Mouse (Mus musculus) erythroid progenitor cell, adult 5-6 weeks (primary cell): Measurements from ENCODE around the gene Klhl3. TPM values are rescaled to one million over a fixed set of nuclear protein-coding genes. Genes with fewer than 3 reads are reported as not detected.
A peak's percentile ranks its signal among the peaks of the same experiment; 100 is the strongest.

Source experiments
- ATAC-seq: replicated peaks from 2 replicates; pipeline ENCODE4 v1.8.0; 2016; ENCODE audit warnings: moderate number of reproducible peaks, mild to moderate bottlenecking, moderate TSS enrichment, inconsistent platforms; ENCODE audit not compliant: poor library complexity, low FRiP score, severe bottlenecking
- total RNA-seq, 2 experiments: library from RNA; stranded (forward) in 1 of 2; stranded (reverse) in 1 of 2; fragments of 150-400 nt in 1 of 2; fragments of 186-747, 209-891 nt in 1 of 2; gene quantifications; 2 replicates each; pipeline versions ENCODE4 v1.2.3 to v1.2.4; 2015 to 2017; ENCODE audit warnings: low replicate concordance in 2 of 2

Klhl3 gene
- total RNA-seq, 2 experiments from 2014 or later: 0.84 TPM; not detected in 1

DNA sequence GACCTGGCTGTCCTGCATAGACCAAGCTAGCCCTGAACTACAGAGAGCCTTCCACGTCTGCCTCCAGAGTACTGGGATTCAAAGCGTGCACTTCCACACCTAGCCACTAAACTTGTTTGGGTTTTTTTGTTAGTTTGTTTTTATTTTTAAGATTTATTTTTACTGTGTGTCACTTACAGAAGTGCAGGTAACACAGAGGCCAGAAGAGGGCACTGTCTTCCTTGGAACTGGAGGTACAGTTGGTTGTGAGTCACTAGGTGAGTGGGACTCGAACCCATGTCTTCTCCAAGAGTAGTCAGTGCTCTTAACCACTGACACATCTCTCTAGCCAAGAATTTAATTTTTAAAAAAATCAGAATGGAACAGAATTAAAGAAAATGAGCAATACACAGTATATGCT, 78.4 kb downstream of the Klhl3 start:
- ATAC-seq: no peak

DNA sequence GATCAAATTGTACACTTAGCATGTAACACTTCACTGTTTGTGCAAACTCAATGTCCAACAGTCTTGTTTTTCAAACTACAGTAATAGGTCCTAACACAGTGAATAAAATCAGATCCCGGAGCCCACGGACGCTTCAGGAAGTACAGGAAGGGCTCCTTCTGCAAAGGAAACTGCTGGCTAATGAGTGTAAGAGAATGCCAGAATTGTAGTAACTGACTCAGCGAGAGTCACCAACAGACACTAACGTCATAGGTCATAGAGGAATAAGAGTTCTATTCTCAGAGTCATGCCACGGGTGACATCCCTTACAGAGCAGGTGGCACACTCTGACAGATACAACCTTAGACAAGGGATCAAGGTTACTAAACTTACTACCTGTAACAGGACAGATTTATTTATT, 78.9 kb downstream of the Klhl3 start:
- no peak for ATAC-seq

DNA sequence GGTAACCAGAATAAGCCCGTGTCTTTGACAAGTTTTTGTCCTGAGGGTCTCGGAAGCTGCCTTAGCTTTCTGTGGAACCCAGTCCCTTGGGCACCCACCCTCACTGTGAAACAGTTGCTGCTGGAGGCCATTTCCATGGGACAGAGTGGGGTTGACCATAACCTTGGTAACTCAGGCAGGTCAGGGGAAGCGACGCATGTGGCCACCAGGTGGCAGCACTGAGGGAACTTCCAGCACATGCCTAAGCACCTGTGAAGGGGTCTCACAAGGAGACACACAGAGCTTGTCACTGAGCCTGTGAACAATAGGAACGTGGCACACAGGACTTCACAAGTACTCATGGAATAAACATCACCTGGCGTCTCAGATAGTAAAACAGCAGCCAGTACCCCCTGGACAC, 81.6 kb downstream of the Klhl3 start:
- 0 out of 2 replicates have a peak, but pooled peaks have one; percentile 34 for ATAC-seq

DNA sequence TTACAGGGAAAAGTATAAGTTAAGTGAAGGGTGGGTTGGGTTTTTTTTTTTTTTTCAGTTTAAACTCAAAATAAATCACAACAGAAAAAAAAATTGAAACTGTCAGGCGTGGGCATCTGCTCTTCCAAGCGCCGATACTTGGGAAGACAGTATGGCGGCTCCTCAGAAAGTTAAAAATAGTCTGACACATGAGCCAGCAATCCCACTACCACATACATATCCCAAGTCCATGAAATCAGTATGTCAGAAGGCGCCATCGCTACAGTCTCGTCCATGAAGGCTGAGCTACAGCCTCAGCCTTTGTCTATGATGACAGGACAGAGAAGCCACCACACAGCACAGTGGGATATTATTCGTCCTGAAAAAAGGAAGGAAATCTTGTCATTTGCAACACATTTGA, 86.3 kb downstream of the Klhl3 start:
- ATAC-seq: no peak

DNA sequence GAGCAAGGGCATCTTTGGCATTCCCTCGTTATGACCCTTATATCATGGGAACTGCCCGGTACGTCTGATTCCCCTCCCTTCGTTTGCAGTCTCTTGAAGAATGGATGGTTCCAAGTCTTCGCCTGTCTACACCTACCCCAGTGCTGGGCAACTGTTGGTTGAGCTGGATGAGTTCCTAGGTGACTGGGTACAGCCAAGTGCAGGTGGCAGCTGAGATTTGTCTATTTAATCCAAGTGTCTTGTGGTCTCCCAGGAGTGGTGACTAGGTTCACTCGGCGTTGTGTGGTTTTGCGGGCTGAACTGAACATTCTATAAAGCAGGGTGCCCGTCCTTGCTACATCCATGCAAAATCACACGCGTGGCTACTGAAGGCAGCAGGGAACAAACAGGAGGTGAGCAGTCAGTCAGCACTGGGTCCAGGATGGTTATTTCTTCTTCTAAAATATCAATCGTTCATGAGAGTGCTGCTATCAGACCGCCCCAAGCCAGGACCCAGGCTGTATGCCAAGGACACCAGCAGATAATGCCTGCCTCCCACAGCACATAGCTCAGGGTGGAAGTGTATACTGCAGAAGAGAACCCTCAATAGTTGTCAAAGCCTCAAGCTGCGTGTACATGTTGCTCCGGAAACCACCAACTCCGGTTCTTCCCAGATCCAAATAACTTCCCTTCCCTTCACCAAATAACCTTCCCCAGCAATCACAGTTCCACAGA, 87.5 kb downstream of the Klhl3 start:
- no peak for ATAC-seq

DNA sequence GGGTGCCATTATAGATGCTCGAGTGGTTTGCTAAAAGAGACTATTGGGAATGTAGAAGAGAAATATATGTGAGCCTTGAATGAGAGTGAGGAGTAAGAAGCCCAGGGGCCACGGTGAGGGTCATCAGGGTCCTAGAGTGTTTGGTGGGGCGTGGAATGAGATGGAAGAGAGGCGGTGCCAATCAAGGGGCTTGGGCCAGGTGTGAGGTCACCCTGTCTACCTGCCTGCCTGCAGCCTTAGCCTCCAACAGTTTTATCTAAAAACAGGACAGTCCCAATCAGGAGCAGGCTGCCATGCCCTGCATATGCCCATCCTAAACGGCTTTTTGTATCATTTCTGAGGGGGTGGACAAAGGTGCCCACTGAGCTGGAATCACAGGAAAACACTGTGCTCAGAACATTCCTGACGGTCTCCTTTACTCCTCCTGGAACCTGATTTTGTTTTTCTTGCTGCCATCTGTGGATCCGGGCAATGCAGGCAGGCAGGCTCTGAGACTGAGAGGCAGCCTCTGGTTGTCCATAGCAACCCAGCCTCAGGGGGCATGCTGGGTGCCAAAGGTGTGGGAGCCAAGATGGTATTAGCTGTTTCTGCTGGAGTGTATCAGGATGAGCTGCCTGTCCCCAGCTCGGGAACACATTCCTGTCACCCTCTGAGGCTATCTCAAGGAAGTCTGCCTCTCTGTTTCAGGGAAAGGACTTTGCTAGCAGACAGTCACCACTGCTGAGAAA, 89.5 kb downstream of the Klhl3 start:
- no peak for ATAC-seq

DNA sequence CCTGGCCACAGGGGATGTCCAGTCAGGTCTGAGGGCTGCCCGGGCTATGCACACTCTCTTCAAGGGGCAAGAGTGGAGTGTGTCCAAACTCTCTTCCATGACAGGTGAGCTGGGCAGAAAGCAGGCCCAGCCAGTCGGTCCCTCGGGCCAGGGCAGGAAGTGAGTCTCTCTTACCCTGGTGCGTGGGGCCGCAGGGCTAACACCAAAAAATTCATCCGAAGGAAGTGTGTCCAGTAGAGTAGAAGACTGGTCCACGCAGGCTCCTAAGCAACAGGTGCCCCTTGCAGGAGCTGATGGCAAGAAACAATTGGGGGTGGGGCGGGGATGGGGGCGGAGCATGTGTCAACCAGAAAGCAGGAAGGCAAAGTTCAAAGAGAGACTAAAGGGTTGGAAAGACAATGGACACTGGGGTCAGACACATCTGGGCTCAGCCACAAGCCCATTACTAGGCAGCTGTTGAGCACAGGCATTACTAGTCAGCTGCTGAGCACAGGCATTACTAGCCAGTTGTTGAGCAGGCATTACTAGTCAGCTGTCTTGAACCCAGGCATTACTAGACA, 90.3 kb downstream of the Klhl3 start:
- ATAC-seq: no peak

DNA sequence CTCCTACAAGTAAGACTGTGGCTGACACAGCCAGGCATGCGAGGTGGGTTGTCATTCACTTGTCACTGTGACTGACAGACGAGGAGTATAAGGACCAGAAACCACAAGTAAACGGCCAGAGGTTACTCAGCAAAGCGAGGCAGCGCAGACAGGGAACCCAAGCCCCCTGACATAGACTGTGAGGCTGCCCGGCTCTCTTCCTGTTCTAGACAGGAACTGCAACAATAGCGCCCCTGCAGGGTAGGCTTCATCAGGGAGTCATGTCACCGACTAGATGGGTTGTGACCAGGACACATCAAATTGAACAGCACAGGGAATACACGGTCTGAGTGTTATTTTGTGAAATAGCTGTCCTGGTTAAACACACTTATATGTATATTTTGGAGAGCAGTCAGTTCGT, 93.0 kb downstream of the Klhl3 start:
- ATAC-seq: no peak

DNA sequence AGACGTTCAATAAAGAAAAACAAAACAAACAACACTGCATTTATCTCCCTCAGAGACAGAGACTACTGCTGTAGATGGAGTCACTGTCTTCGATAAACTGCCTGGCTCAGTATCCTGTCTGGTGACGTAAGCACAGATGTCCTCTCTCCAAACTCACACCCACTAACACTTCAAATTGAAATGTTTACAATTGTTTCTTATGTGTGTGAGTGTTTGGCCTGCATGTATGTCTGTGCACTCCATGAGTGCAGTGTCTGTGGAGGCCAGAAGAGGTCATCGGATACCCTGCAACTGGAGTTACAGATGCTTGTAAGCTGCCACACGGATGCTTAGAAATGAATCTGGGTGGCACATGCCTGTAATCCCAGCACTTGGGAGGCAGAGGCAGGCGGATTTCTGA, 96.1 kb downstream of the Klhl3 start:
- ATAC-seq: no peak

DNA sequence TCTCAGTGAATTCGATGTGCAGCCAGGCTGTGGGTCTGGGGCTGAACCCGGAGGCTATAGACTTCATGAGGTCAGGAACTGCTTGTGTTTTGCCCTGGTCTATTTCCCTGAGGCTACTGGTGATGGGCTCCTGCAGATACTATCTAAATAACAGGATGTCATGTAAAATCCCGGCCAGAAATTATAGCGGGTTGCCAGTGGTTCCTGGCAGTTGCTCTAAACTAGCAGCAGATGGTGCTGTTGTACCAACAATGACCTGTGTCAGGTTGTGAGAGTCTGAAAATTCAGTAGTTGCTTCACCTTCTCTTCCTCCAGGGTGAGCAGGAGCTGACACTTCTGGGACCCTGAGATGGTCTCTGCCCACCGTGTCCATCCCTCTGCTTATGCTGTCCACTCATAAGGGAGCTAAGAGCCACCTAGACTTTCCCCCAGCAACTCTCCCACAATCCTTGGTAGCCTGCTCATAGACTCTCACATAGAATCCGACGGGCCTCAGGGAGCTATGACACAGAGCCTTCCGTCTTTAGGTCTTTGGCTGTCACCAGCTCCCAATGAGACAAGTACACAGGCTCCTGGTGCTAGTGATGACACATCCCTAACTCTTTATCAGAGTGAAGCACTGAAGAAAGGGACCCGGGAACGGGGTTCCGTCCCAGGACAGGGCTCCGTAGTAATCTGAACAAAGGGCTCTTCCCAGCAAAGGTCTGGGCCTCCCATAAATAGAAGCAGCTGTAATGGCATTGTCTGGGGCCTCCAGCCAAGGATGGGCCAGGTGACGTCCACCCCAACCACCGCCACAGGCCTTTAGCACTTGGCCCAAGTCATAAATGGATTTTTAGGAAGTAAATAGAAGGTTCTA, 101.1 kb downstream of the Klhl3 start:
- ATAC-seq: no peak

DNA sequence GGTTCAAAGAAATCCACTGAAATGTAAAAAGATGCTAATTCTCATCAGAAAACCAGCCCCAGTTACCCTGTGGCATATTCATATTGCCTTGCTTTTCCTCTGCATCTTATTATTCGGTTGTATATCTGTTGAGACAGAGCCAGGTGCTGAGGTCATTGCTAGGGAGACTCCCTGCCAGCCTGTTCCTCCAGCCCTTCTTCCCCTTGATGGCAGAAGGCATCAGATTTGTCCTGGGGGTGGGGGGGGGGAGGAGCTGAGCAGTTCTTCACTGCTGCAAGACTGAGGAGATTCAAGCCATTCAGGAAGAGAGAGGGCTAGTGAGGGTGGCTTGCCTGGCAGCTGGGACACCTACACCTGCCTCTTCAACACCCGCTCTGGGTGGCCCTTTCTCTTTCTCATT, 101.9 kb downstream of the Klhl3 start:
- ATAC-seq: no peak

DNA sequence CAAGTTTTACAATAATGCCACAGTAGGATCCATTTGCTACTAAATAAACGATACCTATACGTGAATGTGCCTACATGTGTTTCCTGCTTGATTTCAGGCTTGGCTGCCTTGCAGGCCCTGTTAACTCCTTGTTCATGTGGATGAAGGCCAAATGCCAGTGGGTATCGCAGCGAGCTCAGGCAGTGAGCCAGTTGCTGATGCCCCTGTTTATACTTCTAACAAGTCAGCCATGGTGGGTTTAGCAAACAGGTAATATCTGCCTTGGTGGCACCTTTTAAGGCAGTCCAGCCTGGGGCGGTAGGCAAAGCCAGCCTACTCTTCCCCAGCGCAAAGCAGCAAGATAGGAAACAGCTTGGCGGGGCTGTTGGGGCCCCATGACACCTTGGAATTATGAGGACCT, 103.0 kb downstream of the Klhl3 start:
- ATAC-seq: no peak

DNA sequence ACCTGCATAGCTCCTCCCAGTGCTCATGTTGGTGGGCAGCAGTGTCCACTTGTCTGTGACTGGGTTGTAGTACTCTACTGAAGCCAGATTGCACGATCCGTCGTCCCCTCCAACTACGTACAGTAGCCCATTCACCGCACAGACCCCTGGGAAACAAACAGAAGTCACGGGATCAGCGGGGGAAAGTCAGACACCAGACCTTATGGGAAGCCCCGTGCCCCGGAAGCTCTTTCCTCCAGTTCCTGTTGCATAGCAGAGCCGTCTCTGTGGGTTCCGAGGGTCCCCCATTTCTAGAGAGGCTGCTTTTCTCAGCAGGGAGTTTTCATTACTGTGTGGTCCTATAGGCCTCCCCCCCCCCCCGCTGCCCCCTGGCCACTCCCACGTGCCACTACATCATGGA, 104.1 kb downstream of the Klhl3 start:
- no peak for ATAC-seq

DNA sequence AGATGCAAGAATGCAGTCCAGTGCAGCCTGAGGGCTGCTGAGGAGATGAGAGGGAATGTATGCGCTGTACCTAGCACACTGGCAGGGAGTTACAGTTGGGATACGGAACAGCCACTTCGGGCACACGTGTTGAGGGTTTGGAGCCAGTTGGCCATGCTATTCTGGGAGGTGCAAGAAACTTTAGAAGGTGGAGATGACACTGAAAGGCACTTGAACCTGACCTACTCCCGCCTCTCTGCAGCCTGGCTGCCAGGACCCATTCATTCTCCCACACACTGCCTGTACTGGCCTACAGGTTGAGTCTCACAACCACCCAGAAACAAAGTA, 105.4 kb downstream of the Klhl3 start:
- ATAC-seq: no peak

DNA sequence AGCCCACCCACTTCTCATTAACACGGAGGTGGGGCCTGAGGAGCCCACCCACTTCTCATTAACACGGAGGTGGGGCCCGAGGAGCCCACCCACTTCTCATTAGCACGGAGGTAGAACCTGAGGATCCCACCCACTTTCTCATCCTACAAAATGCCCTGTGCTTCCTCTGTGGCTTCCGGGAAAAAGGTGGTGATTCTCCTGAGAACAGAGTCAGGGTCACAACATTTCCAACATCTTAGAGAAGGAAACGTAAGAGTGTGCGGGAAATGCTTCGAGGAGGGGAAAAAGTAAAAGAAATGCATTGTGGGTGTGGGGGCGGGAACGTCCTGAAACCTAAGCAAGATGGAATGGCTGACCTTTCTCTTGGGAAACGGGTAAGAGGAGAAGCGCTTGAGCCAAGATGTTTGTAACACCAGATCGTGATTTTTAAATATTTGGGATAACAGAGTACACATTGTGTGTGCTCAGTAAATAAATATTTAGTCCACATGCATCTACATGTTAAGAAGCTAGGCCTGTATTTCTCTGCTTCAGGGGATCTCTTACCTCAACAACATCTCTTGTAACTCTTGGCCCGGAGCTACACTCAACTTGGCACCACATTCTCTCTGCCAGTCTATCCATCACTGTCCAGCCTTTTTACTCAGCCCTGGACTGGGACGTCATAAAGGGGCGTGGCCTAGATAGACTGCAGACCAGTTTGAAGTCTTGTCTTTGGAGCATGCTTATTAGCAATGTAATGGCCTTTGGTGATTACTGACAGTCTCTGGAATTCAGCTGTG, 105.9 kb downstream of the Klhl3 start:
- ATAC-seq: no peak

DNA sequence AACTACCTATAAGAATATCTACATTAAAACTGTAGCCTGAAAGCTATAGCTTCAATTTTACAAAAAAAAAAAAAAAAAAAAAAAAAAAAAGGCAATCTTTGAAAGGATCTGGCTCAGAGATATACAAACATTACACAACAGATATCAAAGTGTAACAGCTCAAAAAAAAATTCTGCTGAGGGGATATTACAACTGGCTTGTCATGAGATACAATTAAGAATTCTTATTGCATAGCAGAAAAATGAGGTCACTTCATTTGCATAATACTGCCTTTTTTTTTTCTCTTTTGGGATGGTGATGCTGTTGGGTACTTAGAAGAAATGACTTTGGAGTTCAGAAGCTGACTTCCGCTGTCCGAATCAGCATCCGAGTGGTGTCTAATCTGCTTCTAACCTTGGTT, 111.6 kb downstream of the Klhl3 start:
- ATAC-seq: no peak

DNA sequence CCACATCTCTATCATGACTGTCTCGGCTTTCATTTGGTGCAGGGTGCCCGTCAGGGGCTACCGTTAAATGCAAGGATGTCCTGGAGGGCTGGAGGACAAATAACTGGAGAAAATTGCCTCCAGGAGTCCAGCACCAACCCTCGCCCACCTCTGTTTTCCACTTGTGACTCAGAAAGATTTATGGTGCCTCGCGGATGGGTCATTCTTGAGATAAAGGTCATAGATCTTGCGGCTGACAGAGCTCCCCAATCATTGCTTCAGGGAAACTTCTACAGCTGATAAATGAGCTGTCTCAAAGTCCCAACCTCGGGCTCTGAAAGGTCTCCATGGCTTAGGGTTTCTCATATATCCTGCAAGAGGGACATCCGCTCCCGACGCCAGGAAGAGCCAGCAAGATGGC, 116.9 kb downstream of the Klhl3 start:
- no peak for ATAC-seq

DNA sequence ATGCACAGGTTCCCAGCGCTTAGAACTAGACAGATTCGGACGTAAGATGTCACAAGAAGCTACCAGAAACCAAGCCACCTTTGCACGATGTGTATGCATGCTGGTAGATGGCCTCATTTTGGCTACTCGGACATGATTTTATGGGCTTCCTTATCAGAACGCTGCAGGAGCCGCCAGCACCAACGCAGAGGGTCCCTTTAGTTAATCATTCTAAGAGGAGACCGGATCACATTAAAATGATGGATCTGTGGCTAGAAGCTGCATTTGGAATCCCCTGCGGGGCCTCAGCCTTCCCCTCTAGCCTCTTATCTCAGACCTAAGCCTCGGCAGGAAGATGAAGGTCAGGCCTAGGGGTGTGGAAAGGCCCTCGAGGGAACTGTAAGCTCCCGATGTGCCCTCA, 117.5 kb downstream of the Klhl3 start:
- no peak for ATAC-seq

DNA sequence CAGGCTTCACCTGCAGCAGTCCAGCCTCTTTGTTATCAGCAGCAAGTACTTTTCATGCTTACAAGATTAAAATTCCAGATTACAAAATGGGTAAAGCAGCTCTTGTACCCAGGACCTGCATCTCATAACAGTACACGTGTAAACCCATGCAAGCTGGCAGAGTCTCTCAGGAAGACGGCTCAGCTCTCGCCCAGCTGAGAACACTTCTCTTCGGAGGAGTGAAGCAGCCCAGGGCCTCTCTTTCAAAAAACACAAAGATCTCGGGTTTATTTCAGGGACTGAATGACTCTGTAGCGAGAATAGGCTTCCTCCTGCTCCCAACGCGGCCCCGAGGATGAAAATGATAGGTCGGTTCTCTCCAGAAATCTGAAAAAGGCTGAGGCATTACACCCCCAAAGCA, 128.8 kb downstream of the Klhl3 start:
- ATAC-seq: no peak

DNA sequence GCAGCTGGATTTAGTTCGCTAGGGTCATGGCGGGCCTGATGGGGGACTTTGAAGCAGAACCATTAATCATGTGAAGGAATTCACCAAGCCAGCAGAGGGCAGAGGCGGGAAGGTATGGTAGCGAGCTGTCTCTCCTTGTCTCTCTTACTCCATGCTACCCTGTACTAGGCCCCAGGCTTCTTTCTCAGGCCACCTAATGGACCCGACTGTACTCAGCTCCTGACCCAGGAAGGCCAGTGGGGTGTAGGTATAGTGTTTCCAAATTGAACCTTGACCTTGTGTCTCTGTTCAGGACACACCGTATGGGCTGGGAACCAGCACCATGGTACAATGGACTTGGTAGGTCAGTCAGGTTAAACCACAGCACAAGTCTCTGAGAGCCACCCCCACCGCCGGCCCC, 129.2 kb downstream of the Klhl3 start:
- ATAC-seq: no peak
